Mouse (Mus musculus) stomach, postnatal 0 days (tissue): ENCODE results near the gene Tulp2. TPM values are rescaled to one million over a fixed set of nuclear protein-coding genes. Genes with fewer than 3 reads are reported as not detected.
A peak's percentile ranks its signal among the peaks of the same experiment; 100 is the strongest.
"Not testable (repeated sequence)": the region's sequence is repeated elsewhere in the genome, so short reads cannot be mapped to it uniquely, and the experiment has no call there.

ENCODE experiments used
- ATAC-seq: fragments of 200-750 bp; cut with Nextera tagmentation; 2 replicates; pipeline ENCODE4 v1.8.0; 2017; ENCODE audit not compliant: low FRiP score, low TSS enrichment
- DNase-seq: peaks from one replicate; pipeline ENCODE4 v3.0.0-alpha.2; 2016; ENCODE audit warnings: low spot score
- H3K27ac ChIP-seq: fragments of 300-500 bp; sonication (generic); replicated peaks from 2 replicates; pipeline ENCODE4 v1.5.1; 2014; ENCODE audit warnings: mild to moderate bottlenecking, control low read depth
- H3K27me3 ChIP-seq: fragments of 300-500 bp; sonication (generic); 2 replicates; pipeline ENCODE4 v1.6.1; 2014; ENCODE audit warnings: low read length; ENCODE audit not compliant: control insufficient read depth, insufficient read depth
- H3K36me3 ChIP-seq: fragments of 300-500 bp; sonication (generic); 2 replicates; pipeline ENCODE4 v1.6.1; 2014; ENCODE audit warnings: low read length, mixed read lengths; ENCODE audit not compliant: control insufficient read depth, insufficient read depth
- H3K4me1 ChIP-seq: fragments of 300-500 bp; sonication (generic); replicated peaks from 2 replicates; pipeline ENCODE4 v1.6.1; 2014; ENCODE audit warnings: antibody characterized with exemption; ENCODE audit not compliant: control insufficient read depth, insufficient read depth
- H3K4me2 ChIP-seq: fragments of 300-500 bp; sonication (generic); replicated peaks from 2 replicates; pipeline ENCODE4 v1.6.1; 2014; ENCODE audit warnings: low read depth, mild to moderate bottlenecking, control low read depth, moderate library complexity
- H3K4me3 ChIP-seq: fragments of 300-500 bp; sonication (generic); 2 replicates; pipeline ENCODE4 v1.5.1; 2014; ENCODE audit warnings: low read depth, low read length, control low read depth
- H3K9ac ChIP-seq: fragments of 300-500 bp; sonication (generic); 2 replicates; pipeline ENCODE4 v1.6.1; 2014; ENCODE audit warnings: mild to moderate bottlenecking, low read length, control low read depth, mixed read lengths
- H3K9me3 ChIP-seq: fragments of 300-500 bp; sonication (generic); 2 replicates; pipeline ENCODE4 v1.6.1; 2016; ENCODE audit warnings: low read length; ENCODE audit not compliant: control insufficient read depth
- CTCF ChIP-seq: IDR thresholded peaks from 2 replicates; pipeline ENCODE4 v1.5.1; 2016; ENCODE audit warnings: antibody characterized with exemption, low read depth, mild to moderate bottlenecking, moderate library complexity
- EP300 ChIP-seq: optimal IDR thresholded peaks from 2 replicates; pipeline ENCODE3; 2016; ENCODE audit warnings: antibody characterized with exemption
- WGBS: fragments of 180-500 bp; shearing (Covaris S2); extraction: QIAGEN DNeasy Blood & Tissue Kit; methylation state at CpG from one replicate; pipeline ENCODE4 v1.1.7; 2014; 5-methylcytosine and 5-hydroxymethylcytosine counted together
- polyA plus RNA-seq: library from polyadenylated mRNA; unstranded; fragments of >200 nt; fragmentation: Nextera tagmentation; extraction: Ambion mirVana; gene quantifications from 2 replicates; pipeline ENCODE4 v1.2.1, GENCODE M21; 2015

Tulp2 gene
- polyA plus RNA-seq, 1 experiment from 2014 or later = 0.32 TPM

DNA sequence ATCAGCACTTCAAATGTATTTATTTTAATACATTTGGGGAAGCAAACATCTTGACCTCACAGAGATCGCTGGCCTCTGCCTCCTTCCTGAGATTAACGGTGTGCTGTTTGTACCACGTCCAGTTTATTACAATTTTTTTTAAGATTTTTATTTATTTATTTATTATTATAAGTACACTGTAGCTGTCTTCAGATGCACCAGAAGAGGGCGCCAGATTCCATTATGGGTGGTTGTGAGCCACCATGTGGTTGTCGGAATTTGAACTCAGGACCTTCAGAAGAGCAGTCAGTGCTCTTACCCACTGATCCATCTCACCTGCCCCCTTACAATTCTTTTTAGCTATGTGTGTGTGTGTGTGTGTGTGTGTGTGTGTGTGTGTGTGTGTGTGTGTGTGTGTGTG, 35.2 kb downstream of the Tulp2 start:
- not testable (repeated sequence) for H3K27me3 ChIP-seq, H3K27ac ChIP-seq, H3K4me3 ChIP-seq, H3K9me3 ChIP-seq, H3K4me2 ChIP-seq, H3K36me3 ChIP-seq, H3K9ac ChIP-seq, ATAC-seq, DNase-seq, H3K4me1 ChIP-seq
- peak; percentile 47 for TF ChIP-seq CTCF
- WGBS = 64% methylated on average over 5 of the region's 5 CpGs

- H3K36me3 ChIP-seq = peaks cover 4% of the 10 kb centered on the region; the same call in 1 of the 2 replicates
- no peaks in the 10 kb centered on the region for H3K9me3 ChIP-seq
- no peak for ATAC-seq
- H3K9ac ChIP-seq = no peak overlapping the region
- no peak overlapping the region for H3K27ac ChIP-seq
- H3K27me3 ChIP-seq = no peaks in the 10 kb centered on the region
- H3K4me3 ChIP-seq = no peak overlapping the region
- DNase-seq = no peak
- TF ChIP-seq CTCF (no peak), EP300 (no peak)
- 94% methylated on average over 16 of the region's 16 CpGs for WGBS
- H3K4me1 ChIP-seq = 0 out of 2 replicates have a peak, but pooled peaks cover 3% of the 10 kb centered on the region
- H3K4me2 ChIP-seq = no peak overlapping the region
These were observed 36.9 kb downstream of the Tulp2 start for GRCm38 (mm10) chr7:45518618-45519017.

DNA sequence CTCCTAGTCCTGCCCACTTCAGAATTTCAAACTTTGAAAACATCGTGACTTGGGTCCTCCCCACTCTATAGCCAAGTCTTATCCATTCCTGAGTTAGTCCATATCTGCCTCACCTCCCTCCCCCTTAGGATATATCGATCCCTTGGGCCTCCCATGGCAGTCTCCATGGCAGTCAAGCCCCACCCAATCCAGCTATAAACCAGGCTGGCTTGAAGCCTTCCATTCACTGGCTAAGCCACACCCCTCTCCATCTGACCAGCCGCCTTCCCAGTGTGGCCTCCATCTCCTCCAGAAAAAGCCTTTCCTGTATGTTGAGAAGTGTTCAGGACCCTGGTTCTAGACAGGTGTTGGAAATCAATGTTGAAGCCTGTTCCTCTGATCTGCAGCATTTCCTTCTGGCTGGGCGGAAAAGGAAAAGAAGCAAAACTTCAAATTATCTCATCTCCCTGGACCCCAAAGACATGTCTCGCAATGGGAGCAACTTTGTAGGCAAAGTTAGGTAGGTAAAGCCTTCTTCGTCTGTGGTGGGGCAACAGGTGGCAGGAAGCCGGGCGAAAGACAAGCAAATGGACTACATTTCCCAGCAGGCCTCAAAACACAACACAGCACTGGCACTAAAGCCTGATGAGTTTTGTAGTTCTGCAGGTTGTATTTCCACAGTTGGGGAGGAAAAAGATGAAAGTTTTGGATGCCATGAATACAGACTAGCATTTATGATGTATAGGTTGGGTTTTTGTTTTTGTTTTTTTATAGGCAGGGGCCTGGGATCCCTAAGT, 37.9 kb downstream of the Tulp2 start:
- H3K9me3 ChIP-seq = no peaks in the 10 kb centered on the region
- 72% methylated on average over 8 of the region's 8 CpGs for WGBS
- no peak overlapping the region for H3K4me2 ChIP-seq
- DNase-seq = no peak
- H3K4me3 ChIP-seq = no peak overlapping the region
- H3K4me1 ChIP-seq = 0 out of 2 replicates have a peak, but pooled peaks cover 3% of the 10 kb centered on the region
- peaks cover 4% of the 10 kb centered on the region; the same call in 1 of the 2 replicates for H3K36me3 ChIP-seq
- H3K27ac ChIP-seq = no peak overlapping the region
- no peak for TF ChIP-seq CTCF
- TF ChIP-seq EP300 = no peak
- no peak overlapping the region for H3K9ac ChIP-seq
- no peaks in the 10 kb centered on the region for H3K27me3 ChIP-seq
- ATAC-seq = no peak

DNA sequence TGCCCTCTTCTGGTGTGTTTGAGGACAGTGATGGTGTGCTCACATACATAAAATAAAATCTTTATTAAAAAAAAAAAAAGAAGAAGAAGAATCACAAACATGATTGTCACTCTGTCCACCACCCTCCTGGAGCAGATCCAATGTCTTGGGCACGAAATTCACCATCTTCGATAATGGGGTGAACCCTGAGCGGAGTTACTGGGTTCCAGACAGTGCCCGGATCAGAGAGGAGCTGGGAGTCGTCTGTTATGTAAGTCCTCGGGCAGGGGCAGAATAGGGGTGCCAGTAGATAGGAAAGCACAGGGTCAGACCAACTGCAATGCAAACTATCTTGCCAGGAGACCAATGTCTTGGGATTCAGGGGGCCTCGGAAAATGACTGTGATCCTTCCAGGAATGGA, 38.9 kb downstream of the Tulp2 start:
- Histone ChIP-seq H3K9ac (no peak overlapping the region), H3K9me3 (no peaks in the 10 kb centered on the region), H3K27ac (no peak overlapping the region), H3K4me2 (no peak overlapping the region), H3K4me3 (no peak overlapping the region), H3K36me3 (peaks cover 4% of the 10 kb centered on the region; the same call in 1 of the 2 replicates), H3K4me1 (0 out of 2 replicates have a peak, but pooled peaks cover 6% of the 10 kb centered on the region), H3K27me3 (no peaks in the 10 kb centered on the region)
- TF ChIP-seq CTCF = no peak
- TF ChIP-seq EP300 = no peak
- no peak for DNase-seq
- WGBS = 93% methylated on average over 7 of the region's 7 CpGs
- ATAC-seq = no peak

DNA sequence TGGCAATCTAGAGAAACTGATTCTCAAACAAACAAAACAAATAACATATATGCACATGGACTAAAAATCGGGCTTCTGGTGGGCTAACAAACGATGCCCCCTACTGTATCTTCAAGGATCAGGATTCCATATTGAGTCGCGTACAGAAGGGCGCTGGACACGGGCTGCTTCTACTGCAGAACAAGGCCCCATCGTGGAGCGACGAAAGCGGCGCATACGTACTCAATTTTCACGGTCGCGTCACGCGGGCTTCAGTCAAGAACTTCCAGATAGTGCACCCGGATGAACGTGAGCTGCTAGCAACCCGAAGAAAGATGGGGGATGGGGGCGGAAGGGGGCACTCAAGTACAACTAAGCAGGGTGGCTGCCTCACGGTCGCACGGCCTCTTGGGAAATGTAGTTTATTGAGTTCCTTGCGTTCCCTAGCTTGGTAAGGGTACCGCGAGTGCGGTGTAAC, 40.1 kb downstream of the Tulp2 start:
- 0 out of 2 replicates have a peak, but pooled peaks cover 6% of the 10 kb centered on the region for H3K4me1 ChIP-seq
- DNase-seq (peak; percentile 89), ATAC-seq (peak; percentile 59)

GRCm38 (mm10) chr7:45522194-45522752, 40.6 kb downstream of the Tulp2 start:
- H3K9ac ChIP-seq = 0 out of 2 replicates have a peak overlapping the region, but pooled peaks have one; percentile 70
- 58% methylated on average over 16 of the region's 16 CpGs for WGBS
- 0 out of 2 replicates have a peak, but pooled peaks cover 6% of the 10 kb centered on the region for H3K4me1 ChIP-seq
- no peak for TF ChIP-seq EP300
- no peak for TF ChIP-seq CTCF
- no peaks in the 10 kb centered on the region for H3K9me3 ChIP-seq
- H3K27ac ChIP-seq = peak overlapping the region; percentile 86; the same call in 1 of the 2 replicates
- no peaks in the 10 kb centered on the region for H3K27me3 ChIP-seq
- ATAC-seq = no peak
- peaks cover 4% of the 10 kb centered on the region; the same call in 1 of the 2 replicates for H3K36me3 ChIP-seq
- H3K4me3 ChIP-seq = peak overlapping the region; percentile 45
- peak overlapping the region; percentile 61 for H3K4me2 ChIP-seq
- no peak for DNase-seq

More for the DNA sequence above, 40.1 kb downstream of the Tulp2 start:
- Histone ChIP-seq H3K27me3 (no peaks in the 10 kb centered on the region), H3K4me2 (peak overlapping the region; percentile 61), H3K36me3 (peaks cover 4% of the 10 kb centered on the region; the same call in 1 of the 2 replicates), H3K9me3 (no peaks in the 10 kb centered on the region), H3K27ac (peak overlapping the region; percentile 86), H3K9ac (peak overlapping the region; percentile 70), H3K4me3 (peak overlapping the region; percentile 45)
- under 1% methylated on average over 28 of the region's 28 CpGs for WGBS
- TF ChIP-seq CTCF (peak; percentile 57), EP300 (no peak)
